Mouse (Mus musculus) CD4-positive, CD25-positive, alpha-beta regulatory T cell, adult 4 months (primary cell): ENCODE results near the gene Apoc4. TPM values are rescaled to one million over a fixed set of nuclear protein-coding genes. Genes with fewer than 3 reads are reported as not detected.
A peak's percentile ranks its signal among the peaks of the same experiment; 100 is the strongest.

Experiments used
- ATAC-seq: one replicate; pipeline ENCODE4 v1.8.0; 2017
- polyA plus RNA-seq, 2 experiments: library from polyadenylated mRNA; unstranded; fragments of 100-300 nt; shearing (Covaris generic); gene quantifications; one replicate each; pipeline ENCODE4 v1.2.1; 2017

Apoc4 gene
- polyA plus RNA-seq, 2 experiments from 2014 or later: 0.36 TPM; not detected in 1

- no peak for ATAC-seq
Measured at GRCm38 (mm10) chr7:19676662-19677061, 4.6 kb downstream of the Apoc4 start.

GRCm38 (mm10) chr7:19675824-19676223, 5.5 kb downstream of the Apoc4 start:
- ATAC-seq: no peak

GRCm38 (mm10) chr7:19673083-19673699, 8.1 kb downstream of the Apoc4 start:
- no peak for ATAC-seq

GRCm38 (mm10) chr7:19671511-19671910, 9.8 kb downstream of the Apoc4 start:
- no peak for ATAC-seq

GRCm38 (mm10) chr7:19668947-19669721, 12.1 kb downstream of the Apoc4 start:
- peak; percentile 66 for ATAC-seq

- ATAC-seq: no peak
Measured at GRCm38 (mm10) chr7:19667434-19667833, 13.8 kb downstream of the Apoc4 start.

- ATAC-seq: no peak
Measured at GRCm38 (mm10) chr7:19666750-19667149, 14.5 kb downstream of the Apoc4 start.

GRCm38 (mm10) chr7:19664955-19665841, 16.1 kb downstream of the Apoc4 start, which contains the start of gene Clptm1:
Clptm1 (minus strand) TSS chr7:19665033.
- ATAC-seq: peak; percentile 76

GRCm38 (mm10) chr7:19664455-19664954, 16.8 kb downstream of the Apoc4 start:
- ATAC-seq: peak; percentile 3

- no peak for ATAC-seq
Measured at GRCm38 (mm10) chr7:19663940-19664339, 17.3 kb downstream of the Apoc4 start.

GRCm38 (mm10) chr7:19652614-19653013, 28.7 kb downstream of the Apoc4 start:
- ATAC-seq: no peak

GRCm38 (mm10) chr7:19651063-19651786, 30.1 kb downstream of the Apoc4 start:
- no peak for ATAC-seq

- ATAC-seq: no peak
Measured at GRCm38 (mm10) chr7:19641223-19641622, 40.1 kb downstream of the Apoc4 start.

- no peak for ATAC-seq
Measured at GRCm38 (mm10) chr7:19635074-19635827, 46.0 kb downstream of the Apoc4 start.

- no peak for ATAC-seq
Measured at GRCm38 (mm10) chr7:19634591-19634990, 46.7 kb downstream of the Apoc4 start.

- ATAC-seq: no peak
Measured at GRCm38 (mm10) chr7:19633855-19634254, 47.4 kb downstream of the Apoc4 start.

GRCm38 (mm10) chr7:19633197-19633596, 48.1 kb downstream of the Apoc4 start:
- no peak for ATAC-seq

- ATAC-seq: no peak
Measured at GRCm38 (mm10) chr7:19632720-19633119, 48.6 kb downstream of the Apoc4 start.

GRCm38 (mm10) chr7:19632275-19632674, 49.0 kb downstream of the Apoc4 start:
- no peak for ATAC-seq

- peak; percentile 24 for ATAC-seq
Measured at GRCm38 (mm10) chr7:19629361-19629734, 51.9 kb downstream of the Apoc4 start, which contains the start of gene Relb. Relb (minus strand) TSS chr7:19629438.
